Mouse (Mus musculus) stomach, postnatal 0 days (tissue): Measurements from ENCODE around the gene Cryba4. TPM values are rescaled to one million over a fixed set of nuclear protein-coding genes. Genes with fewer than 3 reads are reported as not detected.

Source experiments
- ATAC-seq: fragments of 200-750 bp; cut with Nextera tagmentation; 2 replicates; pipeline ENCODE4 v1.8.0; 2017; ENCODE audit not compliant: low FRiP score, low TSS enrichment
- DNase-seq: peaks from one replicate; pipeline ENCODE4 v3.0.0-alpha.2; 2016; ENCODE audit warnings: low spot score
- H3K27ac ChIP-seq: fragments of 300-500 bp; sonication (generic); replicated peaks from 2 replicates; pipeline ENCODE4 v1.5.1; 2014; ENCODE audit warnings: mild to moderate bottlenecking, control low read depth
- H3K27me3 ChIP-seq: fragments of 300-500 bp; sonication (generic); 2 replicates; pipeline ENCODE4 v1.6.1; 2014; ENCODE audit warnings: low read length; ENCODE audit not compliant: control insufficient read depth, insufficient read depth
- H3K36me3 ChIP-seq: fragments of 300-500 bp; sonication (generic); 2 replicates; pipeline ENCODE4 v1.6.1; 2014; ENCODE audit warnings: low read length, mixed read lengths; ENCODE audit not compliant: control insufficient read depth, insufficient read depth
- H3K4me1 ChIP-seq: fragments of 300-500 bp; sonication (generic); replicated peaks from 2 replicates; pipeline ENCODE4 v1.6.1; 2014; ENCODE audit warnings: antibody characterized with exemption; ENCODE audit not compliant: control insufficient read depth, insufficient read depth
- H3K4me2 ChIP-seq: fragments of 300-500 bp; sonication (generic); replicated peaks from 2 replicates; pipeline ENCODE4 v1.6.1; 2014; ENCODE audit warnings: low read depth, mild to moderate bottlenecking, control low read depth, moderate library complexity
- H3K4me3 ChIP-seq: fragments of 300-500 bp; sonication (generic); 2 replicates; pipeline ENCODE4 v1.5.1; 2014; ENCODE audit warnings: low read depth, low read length, control low read depth
- H3K9ac ChIP-seq: fragments of 300-500 bp; sonication (generic); 2 replicates; pipeline ENCODE4 v1.6.1; 2014; ENCODE audit warnings: mild to moderate bottlenecking, low read length, control low read depth, mixed read lengths
- H3K9me3 ChIP-seq: fragments of 300-500 bp; sonication (generic); 2 replicates; pipeline ENCODE4 v1.6.1; 2016; ENCODE audit warnings: low read length; ENCODE audit not compliant: control insufficient read depth
- CTCF ChIP-seq: IDR thresholded peaks from 2 replicates; pipeline ENCODE4 v1.5.1; 2016; ENCODE audit warnings: antibody characterized with exemption, low read depth, mild to moderate bottlenecking, moderate library complexity
- EP300 ChIP-seq: optimal IDR thresholded peaks from 2 replicates; pipeline ENCODE3; 2016; ENCODE audit warnings: antibody characterized with exemption
- WGBS: fragments of 180-500 bp; shearing (Covaris S2); extraction: QIAGEN DNeasy Blood & Tissue Kit; methylation state at CpG from one replicate; pipeline ENCODE4 v1.1.7; 2014; 5-methylcytosine and 5-hydroxymethylcytosine counted together
- polyA plus RNA-seq: library from polyadenylated mRNA; unstranded; fragments of >200 nt; fragmentation: Nextera tagmentation; extraction: Ambion mirVana; gene quantifications from 2 replicates; pipeline ENCODE4 v1.2.1, GENCODE M21; 2015

The Cryba4 gene
- polyA plus RNA-seq, 1 experiment from 2014 or later = 2.2 TPM

- H3K4me1 ChIP-seq = no peaks in the 10 kb centered on the region
- H3K27me3 ChIP-seq = no peaks in the 10 kb centered on the region
- no peak overlapping the region for H3K4me3 ChIP-seq
- H3K9me3 ChIP-seq = no peaks in the 10 kb centered on the region
- TF ChIP-seq CTCF (no peak), EP300 (no peak)
- ATAC-seq (no peak), DNase-seq (no peak)
- H3K27ac ChIP-seq = no peak overlapping the region
- no peak overlapping the region for H3K9ac ChIP-seq
- H3K36me3 ChIP-seq = no peaks in the 10 kb centered on the region
- 52% methylated on average over 9 of the region's 9 CpGs for WGBS
- no peak overlapping the region for H3K4me2 ChIP-seq
These were observed 13.9 kb upstream of the Cryba4 start for GRCm38 (mm10) chr5:112266011-112266777.

DNA sequence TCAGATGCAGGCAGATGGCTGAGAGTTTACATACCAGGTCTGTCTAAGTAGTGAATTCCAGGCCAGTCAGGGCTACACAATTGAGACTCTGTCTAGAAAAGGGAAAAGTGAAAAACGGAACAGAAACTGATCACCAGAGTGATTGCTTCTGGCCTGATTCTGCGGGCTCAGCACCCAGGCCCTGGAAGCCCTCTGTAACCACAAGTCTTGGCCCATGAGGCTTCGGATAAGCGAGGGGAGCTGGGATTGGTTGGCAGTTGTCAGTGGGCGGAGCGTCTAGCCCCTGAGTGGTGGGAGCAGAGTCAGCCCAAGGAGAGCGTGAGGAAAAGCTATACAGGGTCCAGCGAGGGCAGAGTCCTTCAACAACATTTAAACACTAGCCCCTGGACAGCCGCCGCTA lies 13.2 kb upstream of the Cryba4 start:
- Histone ChIP-seq H3K4me3 (no peak overlapping the region), H3K27me3 (no peaks in the 10 kb centered on the region), H3K27ac (no peak overlapping the region), H3K4me2 (no peak overlapping the region), H3K9me3 (no peaks in the 10 kb centered on the region), H3K9ac (no peak overlapping the region), H3K4me1 (no peaks in the 10 kb centered on the region), H3K36me3 (no peaks in the 10 kb centered on the region)
- TF ChIP-seq EP300 (no peak), CTCF (no peak)
- WGBS = 14% methylated on average over 10 of the region's 10 CpGs
- ATAC-seq (no peak), DNase-seq (no peak)

DNA sequence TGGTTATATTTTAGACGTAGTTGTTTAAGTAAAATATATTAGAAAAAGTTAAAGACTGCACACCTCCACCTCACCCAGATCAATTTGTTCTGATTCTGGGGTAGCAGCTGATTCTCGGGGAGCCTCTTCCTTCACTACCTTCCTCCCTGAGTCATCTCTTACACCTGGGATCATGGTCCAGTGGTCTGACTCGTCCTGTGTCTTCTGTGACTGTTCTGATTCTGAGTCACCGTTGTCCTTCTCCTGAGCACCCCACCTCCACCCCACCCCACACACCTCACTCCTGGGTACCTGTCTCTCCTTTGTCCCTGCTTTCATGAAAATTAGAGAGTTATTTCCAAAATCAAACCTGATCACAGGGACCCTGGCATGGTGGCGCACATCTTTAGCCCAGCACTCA lies 12.8 kb upstream of the Cryba4 start:
- Histone ChIP-seq H3K4me3 (no peak overlapping the region), H3K4me1 (no peaks in the 10 kb centered on the region), H3K27me3 (no peaks in the 10 kb centered on the region), H3K27ac (no peak overlapping the region), H3K36me3 (no peaks in the 10 kb centered on the region), H3K4me2 (no peak overlapping the region), H3K9ac (no peak overlapping the region), H3K9me3 (no peaks in the 10 kb centered on the region)
- ATAC-seq (no peak), DNase-seq (no peak)
- WGBS = 76% methylated on average over 5 of the region's 5 CpGs
- TF ChIP-seq EP300 (no peak), CTCF (no peak)

GRCm38 (mm10) chr5:112264099-112264498 lies 11.8 kb upstream of the Cryba4 start:
- Histone ChIP-seq H3K4me2 (no peak overlapping the region), H3K9ac (no peak overlapping the region), H3K4me3 (no peak overlapping the region), H3K4me1 (no peaks in the 10 kb centered on the region), H3K36me3 (no peaks in the 10 kb centered on the region), H3K27me3 (no peaks in the 10 kb centered on the region), H3K9me3 (no peaks in the 10 kb centered on the region), H3K27ac (no peak overlapping the region)
- TF ChIP-seq EP300 (no peak), CTCF (no peak)
- DNase-seq = no peak
- 77% methylated on average over 7 of the region's 7 CpGs for WGBS
- ATAC-seq = no peak

GRCm38 (mm10) chr5:112260818-112261217 lies 8.5 kb upstream of the Cryba4 start:
- WGBS = 83% methylated on average over 3 of the region's 3 CpGs
- H3K4me2 ChIP-seq = no peak overlapping the region
- no peak overlapping the region for H3K9ac ChIP-seq
- TF ChIP-seq EP300 = no peak
- TF ChIP-seq CTCF = no peak
- DNase-seq = no peak
- ATAC-seq = no peak
- H3K27me3 ChIP-seq = no peaks in the 10 kb centered on the region
- H3K4me3 ChIP-seq = no peak overlapping the region
- H3K27ac ChIP-seq = no peak overlapping the region
- H3K4me1 ChIP-seq = no peaks in the 10 kb centered on the region
- H3K9me3 ChIP-seq = no peaks in the 10 kb centered on the region
- H3K36me3 ChIP-seq = no peaks in the 10 kb centered on the region

DNA sequence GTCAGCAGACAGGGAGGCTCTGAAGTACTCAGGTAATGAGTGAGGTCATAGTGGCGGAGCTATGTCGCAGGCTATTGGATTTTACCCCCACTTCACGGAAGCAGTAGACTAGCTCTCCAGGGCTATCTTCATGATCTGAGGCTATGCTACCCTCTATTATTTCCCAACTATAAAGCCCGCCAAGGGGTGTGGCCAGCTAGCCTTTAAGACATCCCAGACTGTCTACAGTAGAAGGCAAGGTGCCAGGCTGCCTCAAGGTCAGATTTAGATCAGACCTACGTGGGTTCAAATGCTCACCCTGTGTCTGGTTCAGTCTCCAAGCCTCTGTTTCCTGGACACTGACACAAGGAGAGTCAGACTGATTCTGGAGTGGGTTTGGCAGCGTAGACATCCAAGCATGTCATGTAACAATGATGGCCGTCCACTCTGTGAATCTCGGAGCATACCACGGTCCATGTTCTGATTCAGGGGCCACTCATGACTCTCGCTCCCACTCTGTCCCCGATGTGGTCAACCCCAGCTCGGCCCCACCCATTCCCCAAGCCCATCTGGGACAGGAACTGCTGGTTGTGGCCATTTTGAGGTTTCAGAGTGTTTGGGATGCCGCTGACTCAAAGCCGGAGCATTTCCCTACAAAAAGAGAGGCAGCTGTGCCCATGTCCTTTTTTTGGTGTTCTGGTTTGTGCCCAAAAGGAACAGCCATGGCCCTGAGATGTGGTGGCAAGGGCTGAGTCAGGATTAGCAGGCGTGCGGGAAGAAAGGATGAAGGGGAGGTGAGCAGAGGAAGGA lies 7.7 kb upstream of the Cryba4 start:
- H3K27ac ChIP-seq = no peak overlapping the region
- no peaks in the 10 kb centered on the region for H3K9me3 ChIP-seq
- no peak for TF ChIP-seq EP300
- TF ChIP-seq CTCF = no peak
- 78% methylated on average over 16 of the region's 16 CpGs for WGBS
- no peak overlapping the region for H3K4me3 ChIP-seq
- no peak overlapping the region for H3K9ac ChIP-seq
- no peak overlapping the region for H3K4me2 ChIP-seq
- ATAC-seq = no peak
- no peaks in the 10 kb centered on the region for H3K4me1 ChIP-seq
- DNase-seq = no peak
- H3K36me3 ChIP-seq = no peaks in the 10 kb centered on the region
- H3K27me3 ChIP-seq = no peaks in the 10 kb centered on the region
